Mouse (Mus musculus): ENCODE results near the gene Olfr1006. TPM values are rescaled to one million over a fixed set of nuclear protein-coding genes. Genes with fewer than 3 reads are reported as not detected.
"Not testable (repeated sequence)": the region's sequence is repeated elsewhere in the genome, so short reads cannot be mapped to it uniquely, and the experiment has no call there.

The Olfr1006 gene
- total RNA-seq (2021): not detected
- long read RNA-seq, experiment 1: 0 reads
- long read RNA-seq, experiment 2: 0 reads

DNA sequence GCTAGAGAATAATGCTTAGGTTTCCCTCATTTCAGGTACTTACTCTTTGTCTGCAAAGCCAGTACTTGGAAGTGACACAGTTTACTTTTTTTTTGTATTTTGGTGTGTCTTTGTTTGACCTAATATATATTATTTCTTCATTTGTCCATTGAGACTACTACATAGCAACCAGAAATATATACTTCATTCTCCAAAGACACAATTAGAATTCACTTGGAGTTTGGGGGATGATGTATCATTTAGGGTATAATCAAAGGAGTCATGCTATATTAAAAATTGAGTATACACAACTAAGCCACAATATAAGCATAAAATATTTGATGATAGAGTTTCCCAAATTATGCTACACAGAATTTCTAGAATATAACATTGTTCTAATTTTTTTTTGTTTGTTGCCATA is at the start of gene Olfr1006:
Olfr1006 (minus strand) TSS at position 101 of the 400 bp plus-strand sequence.
- no peak for DNase-seq (ENCODE audit: low spot score in 2 of 2)

DNA sequence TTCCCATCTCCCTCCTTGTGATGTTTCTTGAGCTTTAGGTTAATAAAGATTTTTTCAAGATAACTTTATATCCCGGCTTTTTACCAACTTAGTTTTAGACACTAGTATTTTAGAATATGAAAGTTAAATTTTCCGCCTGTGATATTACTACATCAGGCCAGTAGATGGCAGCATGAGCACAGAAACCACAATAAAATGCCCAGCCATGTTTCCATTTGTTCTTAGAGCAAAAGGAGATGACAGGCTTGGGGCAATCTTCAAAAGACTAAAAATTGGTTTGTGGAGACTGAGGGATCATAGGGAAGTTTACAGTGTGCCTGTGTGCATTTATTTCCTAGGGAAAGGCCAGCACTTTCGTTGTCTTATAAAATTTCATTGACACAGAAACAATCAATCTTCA is 47.2 kb upstream of the Olfr1006 start:
- DNase-seq (ENCODE audit: low spot score in 2 of 2): peak in 1 of 2 experiments; percentile 49

DNA sequence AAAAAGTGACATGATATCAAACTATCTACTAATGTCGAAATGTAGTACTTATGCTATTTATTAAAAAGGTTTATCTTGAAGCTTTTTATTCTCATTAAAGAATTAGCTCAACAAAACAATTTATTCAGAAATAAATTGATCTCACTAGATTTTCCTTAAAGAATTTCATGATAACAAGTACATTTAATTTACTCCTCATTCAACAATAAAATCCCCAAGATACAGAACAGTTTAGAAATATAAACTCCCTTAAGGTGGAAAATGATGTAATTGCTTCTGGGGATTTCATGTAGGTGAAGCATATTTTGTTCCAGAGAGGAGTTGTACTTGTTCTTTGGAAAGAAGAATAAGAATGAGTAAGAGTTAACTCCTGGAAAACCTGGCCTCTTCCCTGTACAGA is 36.6 kb upstream of the Olfr1006 start, which contains the start of gene Olfr1009:
Olfr1009 (plus strand) TSS at position 301 of the 400 bp plus-strand sequence.
- DNase-seq (ENCODE audit: low spot score in 2 of 2): no peak

DNA sequence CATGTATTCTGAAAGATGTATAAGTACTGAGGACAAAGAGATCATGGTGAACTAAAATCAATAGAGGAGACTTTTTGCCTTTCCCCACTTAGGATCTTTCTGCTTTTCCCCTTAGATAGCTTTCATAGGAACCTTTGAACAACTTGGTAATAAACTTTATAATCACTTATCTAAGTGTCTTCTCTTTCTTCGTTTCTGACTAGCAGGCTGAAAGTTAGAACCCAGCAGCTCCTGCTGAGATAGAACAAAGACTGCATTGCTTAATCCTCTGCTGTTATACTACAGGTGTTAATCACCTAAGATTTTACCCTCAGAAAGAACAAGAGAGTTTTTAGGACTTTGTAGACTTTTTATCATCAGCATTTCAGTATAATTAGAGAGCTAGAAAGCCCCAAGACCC is 32.6 kb upstream of the Olfr1006 start:
- DNase-seq (ENCODE audit: low spot score in 2 of 2): no peak

DNA sequence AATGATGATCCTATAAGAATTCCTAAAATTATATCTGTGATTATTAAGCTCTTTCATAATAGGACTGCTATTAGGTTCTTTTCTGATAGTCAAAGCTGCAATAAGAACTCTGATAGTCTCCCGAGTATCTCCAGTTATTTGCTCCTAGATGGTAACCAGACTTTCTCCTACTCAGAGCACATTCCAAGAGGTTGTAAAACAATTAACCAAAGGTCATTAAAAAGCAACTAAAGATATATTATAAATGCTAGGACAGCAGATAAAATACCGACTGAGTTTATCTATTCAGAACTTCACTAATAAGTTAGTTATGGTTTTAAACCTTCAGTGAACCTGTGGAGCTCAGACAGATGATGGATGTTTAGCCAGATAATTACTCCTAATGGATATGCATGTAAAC is 32.1 kb upstream of the Olfr1006 start:
- DNase-seq (ENCODE audit: low spot score in 2 of 2): not testable (repeated sequence)

DNA sequence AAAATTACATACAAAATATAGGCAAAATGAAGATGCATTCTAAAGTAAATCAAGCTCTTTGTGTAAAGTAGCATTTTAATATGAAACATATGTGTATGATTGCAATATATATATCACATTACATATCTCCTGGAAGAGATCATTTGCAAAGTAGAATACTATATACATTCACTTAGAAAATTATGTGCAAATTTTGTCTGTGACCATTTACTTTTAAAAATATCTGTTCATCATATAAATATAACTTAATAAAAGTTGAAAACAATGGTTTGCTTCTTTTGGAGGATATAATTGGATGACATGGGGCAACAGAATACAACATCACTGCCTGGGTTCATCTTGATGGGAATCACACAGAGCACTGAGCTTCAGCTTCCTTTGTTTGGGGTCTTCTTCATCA is 10.6 kb upstream of the Olfr1006 start, which contains the start of gene Olfr1008:
Olfr1008 (plus strand) TSS at position 301 of the 400 bp plus-strand sequence.
- DNase-seq (ENCODE audit: low spot score in 2 of 2): no peak

DNA sequence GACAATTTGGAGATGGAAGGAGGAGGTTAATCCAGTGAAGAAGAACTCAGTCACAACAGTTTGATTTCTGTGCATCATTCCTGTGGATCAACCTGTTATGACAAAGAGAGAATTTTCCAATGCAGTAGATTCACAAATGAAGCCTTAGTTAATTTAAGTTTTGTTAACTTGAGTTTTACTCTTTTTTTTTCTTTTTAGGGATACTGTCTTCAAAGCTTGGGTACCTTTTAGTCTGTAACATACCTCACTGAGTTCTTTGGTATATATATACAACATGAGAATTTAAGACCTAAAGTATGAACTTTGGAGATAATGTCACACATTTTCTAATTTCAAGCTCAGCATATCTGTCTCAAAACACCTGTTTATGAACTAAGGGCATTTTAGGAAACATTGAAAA is 14.2 kb downstream of the Olfr1006 start, which contains the start of gene Olfr154:
Olfr154 (minus strand) TSS at position 101 of the 400 bp plus-strand sequence.
- DNase-seq (ENCODE audit: low spot score in 2 of 2): not testable (repeated sequence)

DNA sequence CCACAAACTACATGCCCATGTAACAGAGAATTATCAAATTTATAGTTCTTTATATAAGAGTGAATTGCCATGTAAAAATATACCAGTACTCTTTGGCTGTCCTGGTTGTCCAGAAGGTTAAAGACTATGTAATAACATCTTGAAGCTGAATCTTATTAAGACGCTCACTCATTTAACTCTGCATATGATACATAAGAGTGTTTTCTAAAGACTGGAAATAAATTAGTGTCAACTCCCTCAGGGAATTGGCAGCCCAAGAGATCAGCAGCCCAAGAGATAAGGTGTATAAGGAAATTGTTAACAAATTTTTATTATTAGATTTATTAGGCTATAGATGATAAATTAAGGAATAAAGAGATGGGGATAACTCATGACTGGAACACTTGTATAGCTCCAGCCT is 28.0 kb downstream of the Olfr1006 start, which contains the start of gene Olfr1002:
Olfr1002 (minus strand) TSS at position 101 of the 400 bp plus-strand sequence.
- no peak for DNase-seq (ENCODE audit: low spot score in 2 of 2)

Other genes with a start within 250 kb of the Olfr1006 start
- gene Olfr994, start 242.3 kb downstream of the Olfr1006 start, total RNA-seq (2021): not detected
- gene Olfr995, start 235.1 kb downstream of the Olfr1006 start, total RNA-seq (2021): not detected
- gene 4833423E24Rik, start 159.7 kb downstream of the Olfr1006 start, total RNA-seq (2021): under 1 TPM; 0.43 to 0.65 TPM
- gene Olfr996, start 99.6 kb downstream of the Olfr1006 start, total RNA-seq (2021): not detected
- gene Olfr998, start 89.8 kb downstream of the Olfr1006 start, total RNA-seq (2021): not detected
- not detected for gene Olfr1000, start 66.9 kb downstream of the Olfr1006 start, total RNA-seq (2021)
- not detected for gene Olfr1002, start 28.1 kb downstream of the Olfr1006 start, total RNA-seq (2021)
- gene Olfr154, start 14.3 kb downstream of the Olfr1006 start, total RNA-seq (2021): not detected
- gene Olfr1008, start 10.7 kb upstream of the Olfr1006 start, total RNA-seq (2021): not detected
- gene Olfr1009, start 36.7 kb upstream of the Olfr1006 start, total RNA-seq (2021): not detected
- gene Olfr1012, start 84.0 kb upstream of the Olfr1006 start, total RNA-seq (2021): not detected
- not detected for gene Olfr1013, start 88.3 kb upstream of the Olfr1006 start, total RNA-seq (2021)
- gene Olfr1014, start 93.9 kb upstream of the Olfr1006 start, total RNA-seq (2021): not detected
- gene Olfr1015, start 103.2 kb upstream of the Olfr1006 start, total RNA-seq (2021): not detected
- gene Olfr1016, start 123.8 kb upstream of the Olfr1006 start, total RNA-seq (2021): not detected
- not detected for gene Olfr1018, start 139.7 kb upstream of the Olfr1006 start, total RNA-seq (2021)
- gene Olfr1019, start 166.7 kb upstream of the Olfr1006 start, total RNA-seq (2021): not detected
- gene Olfr1020, start 168.3 kb upstream of the Olfr1006 start, total RNA-seq (2021): not detected
- not detected for gene Olfr1022, start 189.8 kb upstream of the Olfr1006 start, total RNA-seq (2021)
- not detected for gene Olfr1023, start 206.9 kb upstream of the Olfr1006 start, total RNA-seq (2021)
- not detected for gene Olfr1024, start 226.3 kb upstream of the Olfr1006 start, total RNA-seq (2021)
- gene Olfr1025-ps1, start 236.4 kb upstream of the Olfr1006 start, total RNA-seq (2021): not detected
- gene Olfr1026, start 242.8 kb upstream of the Olfr1006 start, total RNA-seq (2021): not detected